Mouse (Mus musculus): Measurements from ENCODE around the gene Aldh3a2. TPM values are rescaled to one million over a fixed set of nuclear protein-coding genes. Genes with fewer than 3 reads are reported as not detected.

Gene Aldh3a2
- polyA plus RNA-seq, 1 experiment = 27.3 TPM

DNA sequence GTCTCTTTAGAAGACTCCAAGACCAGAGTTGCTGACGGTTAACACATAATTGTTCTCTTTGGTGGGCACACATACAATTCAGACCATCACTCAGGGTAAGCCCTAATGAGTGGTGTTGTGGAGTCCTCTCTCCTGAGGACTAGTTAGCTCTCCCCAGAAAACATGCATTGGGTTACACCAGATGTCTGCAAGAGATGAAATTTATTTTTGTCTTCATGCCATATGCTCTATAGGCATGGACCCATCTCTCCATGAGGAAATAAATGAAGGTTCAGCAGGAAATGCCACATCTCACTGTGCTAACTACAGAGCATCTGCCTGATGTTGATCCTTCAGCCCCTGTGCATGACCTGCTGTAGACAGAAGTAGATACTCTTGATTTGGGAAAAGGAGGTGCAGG is 45.3 kb downstream of the Aldh3a2 start:
- Histone ChIP-seq H3K4me1 (ENCODE audit: control insufficient read depth, insufficient read depth, insufficient read length) (peaks cover 4% of the 10 kb centered on the region; the same call in 1 of the 2 replicates), H3K4me3 (ENCODE audit: extremely low read depth, insufficient read depth, insufficient read length) (no peak overlapping the region), H3K27me3 (ENCODE audit: control insufficient read depth, insufficient read depth, low read length) (no peaks in the 10 kb centered on the region), H3K27ac (ENCODE audit: insufficient read depth, low read length) (no peak overlapping the region), H3K36me3 (ENCODE audit: control insufficient read depth, insufficient read depth, low read length) (no peaks in the 10 kb centered on the region)
- no peak for DNase-seq (ENCODE audit: low read depth in 1 of 2, low spot score in 2 of 2)
- TF ChIP-seq CTCF (IDR thresholded peaks at IDR 0.05; ENCODE audit: extremely low read depth, insufficient read depth, insufficient read length, insufficient replicate concordance) = no peak
- TF ChIP-seq POLR2A (IDR thresholded peaks at IDR 0.05; ENCODE audit: low read depth, low read length) = no peak
- WGBS = 89% methylated on average over 1 of the region's 1 CpGs

DNA sequence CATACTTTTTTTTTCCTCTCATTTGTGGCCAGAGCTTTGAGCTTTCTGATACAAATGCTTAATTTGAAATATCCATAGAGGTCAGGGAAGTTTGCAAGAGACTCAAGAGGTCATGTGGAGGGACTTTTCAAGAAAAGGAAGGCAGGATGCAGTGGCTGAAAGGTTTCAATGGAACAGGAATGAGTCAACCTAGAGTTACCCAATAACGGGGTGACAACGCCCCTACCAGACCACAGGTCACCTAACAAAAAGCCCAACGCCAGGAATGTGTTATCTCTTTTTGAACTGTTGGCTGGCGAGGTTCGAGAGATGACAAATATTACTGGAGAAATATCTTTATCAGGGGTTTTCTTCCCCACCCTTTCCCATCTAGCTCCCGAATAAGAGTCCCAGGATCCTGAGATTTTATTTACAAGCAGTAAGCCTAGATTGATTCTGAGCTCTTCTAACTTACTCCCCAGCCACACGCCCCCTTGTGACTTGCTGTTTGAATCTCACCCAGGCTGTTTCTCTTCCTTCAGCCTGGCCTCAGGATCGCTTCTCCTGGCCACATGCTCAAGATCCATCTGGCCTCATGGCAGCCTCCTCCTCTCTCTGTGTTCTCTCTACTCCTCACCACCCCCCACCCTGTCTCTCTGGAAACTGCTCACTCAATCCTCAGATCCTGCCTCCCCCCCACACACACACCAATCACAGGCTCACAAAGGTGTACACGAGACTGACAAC is 46.9 kb downstream of the Aldh3a2 start:
- no peaks in the 10 kb centered on the region for H3K27me3 ChIP-seq (ENCODE audit: control insufficient read depth, insufficient read depth, low read length)
- DNase-seq (ENCODE audit: low read depth in 1 of 2, low spot score in 2 of 2) = no peak
- 0 out of 2 replicates have a peak, but pooled peaks cover under 1% of the 10 kb centered on the region for H3K4me1 ChIP-seq (ENCODE audit: control insufficient read depth, insufficient read depth, insufficient read length)
- no peak overlapping the region for H3K27ac ChIP-seq (ENCODE audit: insufficient read depth, low read length)
- no peak overlapping the region for H3K4me3 ChIP-seq (ENCODE audit: extremely low read depth, insufficient read depth, insufficient read length)
- WGBS = 62% methylated on average over 9 of the region's 9 CpGs
- H3K36me3 ChIP-seq (ENCODE audit: control insufficient read depth, insufficient read depth, low read length) = no peaks in the 10 kb centered on the region
- TF ChIP-seq CTCF (IDR thresholded peaks at IDR 0.05; ENCODE audit: extremely low read depth, insufficient read depth, insufficient read length, insufficient replicate concordance) = no peak
- TF ChIP-seq POLR2A (IDR thresholded peaks at IDR 0.05; ENCODE audit: low read depth, low read length) = no peak

- Histone ChIP-seq H3K36me3 (ENCODE audit: control insufficient read depth, insufficient read depth, low read length) (no peaks in the 10 kb centered on the region), H3K27me3 (ENCODE audit: control insufficient read depth, insufficient read depth, low read length) (no peaks in the 10 kb centered on the region), H3K27ac (ENCODE audit: insufficient read depth, low read length) (no peak overlapping the region), H3K4me1 (ENCODE audit: control insufficient read depth, insufficient read depth, insufficient read length) (no peaks in the 10 kb centered on the region), H3K4me3 (ENCODE audit: extremely low read depth, insufficient read depth, insufficient read length) (no peak overlapping the region)
- WGBS = 85% methylated on average over 3 of the region's 3 CpGs
- TF ChIP-seq CTCF (IDR thresholded peaks at IDR 0.05; ENCODE audit: extremely low read depth, insufficient read depth, insufficient read length, insufficient replicate concordance) (no peak), POLR2A (IDR thresholded peaks at IDR 0.05; ENCODE audit: low read depth, low read length) (no peak)
- DNase-seq (ENCODE audit: low read depth in 1 of 2, low spot score in 2 of 2) = no peak
Observed at GRCm38 (mm10) chr11:61215936-61216335, 51.3 kb downstream of the Aldh3a2 start.

- no peak for TF ChIP-seq CTCF (IDR thresholded peaks at IDR 0.05; ENCODE audit: extremely low read depth, insufficient read depth, insufficient read length, insufficient replicate concordance)
- TF ChIP-seq POLR2A (IDR thresholded peaks at IDR 0.05; ENCODE audit: low read depth, low read length) = no peak
- no peak overlapping the region for H3K27ac ChIP-seq (ENCODE audit: insufficient read depth, low read length)
- H3K36me3 ChIP-seq (ENCODE audit: control insufficient read depth, insufficient read depth, low read length) = no peaks in the 10 kb centered on the region
- H3K4me1 ChIP-seq (ENCODE audit: control insufficient read depth, insufficient read depth, insufficient read length) = no peaks in the 10 kb centered on the region
- no peak for DNase-seq (ENCODE audit: low read depth in 1 of 2, low spot score in 2 of 2)
- no peak overlapping the region for H3K4me3 ChIP-seq (ENCODE audit: extremely low read depth, insufficient read depth, insufficient read length)
- H3K27me3 ChIP-seq (ENCODE audit: control insufficient read depth, insufficient read depth, low read length) = no peaks in the 10 kb centered on the region
- 33% methylated on average over 20 of the region's 20 CpGs for WGBS
Observed at GRCm38 (mm10) chr11:61212102-61212501, 55.2 kb downstream of the Aldh3a2 start.

DNA sequence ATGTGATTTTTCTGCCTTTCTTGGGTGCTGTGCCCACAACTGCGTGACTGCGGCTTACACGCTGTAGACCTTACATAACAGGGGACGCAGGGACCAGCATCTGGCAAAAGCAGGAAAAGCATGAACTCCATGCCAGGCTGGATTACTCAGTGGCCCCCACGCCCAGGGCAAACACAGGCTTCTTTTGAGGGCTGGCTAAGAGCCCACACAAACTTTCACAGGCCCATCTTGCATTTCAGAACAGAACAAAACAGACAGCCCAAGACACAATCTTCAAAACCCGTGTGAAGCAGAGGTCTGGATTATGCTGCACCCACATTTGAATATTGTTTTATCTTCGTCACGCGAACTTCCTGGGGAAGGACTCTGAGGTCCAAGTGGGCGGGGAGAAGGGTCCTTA is 58.9 kb downstream of the Aldh3a2 start:
- Histone ChIP-seq H3K4me1 (ENCODE audit: control insufficient read depth, insufficient read depth, insufficient read length) (no peaks in the 10 kb centered on the region), H3K27me3 (ENCODE audit: control insufficient read depth, insufficient read depth, low read length) (no peaks in the 10 kb centered on the region), H3K4me3 (ENCODE audit: extremely low read depth, insufficient read depth, insufficient read length) (no peak overlapping the region), H3K36me3 (ENCODE audit: control insufficient read depth, insufficient read depth, low read length) (no peaks in the 10 kb centered on the region), H3K27ac (ENCODE audit: insufficient read depth, low read length) (no peak overlapping the region)
- 51% methylated on average over 10 of the region's 10 CpGs for WGBS
- DNase-seq (ENCODE audit: low read depth in 1 of 2, low spot score in 2 of 2) = no peak
- TF ChIP-seq POLR2A (IDR thresholded peaks at IDR 0.05; ENCODE audit: low read depth, low read length) (no peak), CTCF (IDR thresholded peaks at IDR 0.05; ENCODE audit: extremely low read depth, insufficient read depth, insufficient read length, insufficient replicate concordance) (no peak)

GRCm38 (mm10) chr11:61207487-61208246 is 59.6 kb downstream of the Aldh3a2 start, which contains the start of gene Aldh3a1:
TSS of gene Aldh3a1 (plus strand) at chr11:61207537.
- 55% methylated on average over 10 of the region's 10 CpGs for WGBS
- no peak for DNase-seq (ENCODE audit: low read depth in 1 of 2, low spot score in 2 of 2)
- H3K27ac ChIP-seq (ENCODE audit: insufficient read depth, low read length) = no peak within 1 kb of the TSS
- no peaks in the 10 kb centered on the region for H3K36me3 ChIP-seq (ENCODE audit: control insufficient read depth, insufficient read depth, low read length)
- H3K4me3 ChIP-seq (ENCODE audit: extremely low read depth, insufficient read depth, insufficient read length) = no peak within 1 kb of the TSS
- H3K27me3 ChIP-seq (ENCODE audit: control insufficient read depth, insufficient read depth, low read length) = no peaks in the 10 kb centered on the region
- TF ChIP-seq POLR2A (IDR thresholded peaks at IDR 0.05; ENCODE audit: low read depth, low read length) (no peak), CTCF (IDR thresholded peaks at IDR 0.05; ENCODE audit: extremely low read depth, insufficient read depth, insufficient read length, insufficient replicate concordance) (no peak)
- no peaks in the 10 kb centered on the region for H3K4me1 ChIP-seq (ENCODE audit: control insufficient read depth, insufficient read depth, insufficient read length)
